Mouse (Mus musculus): ENCODE results near the gene Apoc2. TPM values are rescaled to one million over a fixed set of nuclear protein-coding genes. Genes with fewer than 3 reads are reported as not detected.
"Not testable (repeated sequence)": the region's sequence is repeated elsewhere in the genome, so short reads cannot be mapped to it uniquely, and the experiment has no call there.

Apoc2 gene
- total and polyA plus RNA-seq, 3 experiments, result 0.47 TPM; not detected in 2

DNA sequence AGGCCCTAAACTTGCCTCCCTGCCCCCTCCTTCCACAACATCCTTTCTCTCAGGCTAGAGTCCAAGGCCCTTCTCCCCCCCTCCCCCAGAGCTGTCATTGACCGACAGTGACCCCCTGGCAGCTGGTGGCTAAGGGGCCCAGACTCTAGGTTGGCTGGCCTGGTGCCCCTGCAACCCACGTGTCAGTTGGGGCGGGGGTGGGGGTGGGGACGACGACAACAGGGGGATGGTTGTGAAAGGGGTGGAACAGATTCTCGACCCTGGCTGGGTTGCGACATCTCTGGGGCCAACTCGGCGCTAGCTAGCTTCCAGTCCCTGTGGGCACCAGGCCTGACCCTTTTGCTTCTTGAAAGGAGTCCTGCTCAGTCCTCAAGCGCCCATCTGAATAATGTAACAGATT lies 15.7 kb upstream of the Apoc2 start:
- Histone ChIP-seq H3K79me2 (replicated peaks; ENCODE audit: control insufficient read depth, insufficient read depth, low read length) (no peaks in the 10 kb centered on the region), H3K36me3 (ENCODE audit: control insufficient read depth, insufficient read depth, low read length) (no peaks in the 10 kb centered on the region), H3K9ac (ENCODE audit: low read depth, low read length) (no peak overlapping the region), H3K27ac (peak overlapping the region; percentile 39), H3K27me3 (ENCODE audit: control insufficient read depth, insufficient read depth, low read length) (no peaks in the 10 kb centered on the region), H3K4me1 (ENCODE audit: control insufficient read depth, insufficient read depth, low read length) (peaks cover 5% of the 10 kb centered on the region), H3K4me3 (no peak overlapping the region)
- 28% methylated on average over 10 of the region's 10 CpGs for WGBS
- intact Hi-C loops (cut with DNase I), result no loop called here
- peak; percentile 68 to 79 for DNase-seq
- TF ChIP-seq CTCF (IDR thresholded peaks at IDR 0.05), result no peak
- no peak for TF ChIP-seq EP300 (IDR thresholded peaks at IDR 0.05; ENCODE audit: insufficient read depth, low read depth, low read length)
- peak; percentile 21; the same call in 1 of the 2 replicates for TF ChIP-seq POLR2A (IDR thresholded peaks at IDR 0.05; ENCODE audit: insufficient read depth, low read depth, low read length)

DNA sequence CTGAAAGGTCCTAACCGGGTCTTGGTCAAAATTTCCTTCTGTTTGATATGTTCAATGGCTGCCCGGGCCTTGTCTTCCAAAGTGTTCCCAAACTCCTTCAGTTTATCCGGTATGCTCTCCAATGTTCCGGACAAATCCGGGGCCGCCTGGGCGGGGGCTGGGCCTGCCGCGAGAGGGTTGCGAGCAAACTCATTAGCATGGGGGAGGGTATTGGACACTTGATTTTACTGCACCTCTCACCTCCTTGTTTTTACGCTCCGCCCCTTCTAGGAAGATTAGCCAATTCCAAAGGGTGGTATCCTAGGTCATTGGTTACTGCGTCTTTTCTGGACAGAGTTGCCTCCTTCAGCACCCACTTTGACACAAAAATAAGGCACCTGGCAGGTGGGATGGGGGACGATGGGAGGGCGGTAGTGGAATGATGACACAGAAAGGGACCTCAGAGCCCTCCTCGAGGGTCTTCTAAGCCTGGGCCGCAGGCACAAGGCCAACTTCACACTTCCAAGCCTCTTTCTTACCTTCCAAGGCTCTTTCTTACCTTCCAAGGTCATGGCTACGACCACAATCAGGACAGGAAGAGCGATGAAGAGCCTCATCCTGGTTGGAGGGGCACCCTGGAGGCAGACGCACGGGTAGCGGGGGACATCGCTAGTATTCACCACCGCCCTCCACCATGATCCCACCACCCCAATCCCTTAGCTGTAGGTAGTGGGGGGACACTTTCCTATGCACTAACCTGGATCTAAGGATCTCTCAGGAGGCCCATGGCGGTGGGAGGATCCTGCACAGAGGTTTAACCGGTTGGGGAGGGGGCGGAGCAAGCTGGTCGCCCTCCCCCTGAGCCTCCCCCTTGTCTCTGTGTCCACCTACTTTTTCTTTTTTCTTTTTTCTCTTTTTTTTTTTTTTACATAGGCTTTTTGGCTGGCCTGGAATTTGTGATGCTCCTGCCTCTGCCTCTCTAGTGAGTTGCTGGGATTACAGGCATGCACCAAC lies 14.4 kb upstream of the Apoc2 start, which contains the start of gene Apoc1:
TSS of gene Apoc1 (minus strand) at position 788 of the 993 bp plus-strand sequence.
- 66% methylated on average over 28 of the region's 28 CpGs for WGBS
- Histone ChIP-seq H3K27me3 (ENCODE audit: control insufficient read depth, insufficient read depth, low read length) (no peaks in the 10 kb centered on the region), H3K4me3 (no peak within 1 kb of the TSS), H3K36me3 (ENCODE audit: control insufficient read depth, insufficient read depth, low read length) (no peaks in the 10 kb centered on the region), H3K4me1 (ENCODE audit: control insufficient read depth, insufficient read depth, low read length) (peaks cover 5% of the 10 kb centered on the region), H3K27ac (no peak within 1 kb of the TSS; the same call in 1 of the 2 replicates), H3K79me2 (replicated peaks; ENCODE audit: control insufficient read depth, insufficient read depth, low read length) (no peaks in the 10 kb centered on the region), H3K9ac (ENCODE audit: low read depth, low read length) (no peak within 1 kb of the TSS)
- no peak for TF ChIP-seq EP300 (IDR thresholded peaks at IDR 0.05; ENCODE audit: insufficient read depth, low read depth, low read length)
- no peak for DNase-seq
- intact Hi-C loops (cut with DNase I), result no loop called here

DNA sequence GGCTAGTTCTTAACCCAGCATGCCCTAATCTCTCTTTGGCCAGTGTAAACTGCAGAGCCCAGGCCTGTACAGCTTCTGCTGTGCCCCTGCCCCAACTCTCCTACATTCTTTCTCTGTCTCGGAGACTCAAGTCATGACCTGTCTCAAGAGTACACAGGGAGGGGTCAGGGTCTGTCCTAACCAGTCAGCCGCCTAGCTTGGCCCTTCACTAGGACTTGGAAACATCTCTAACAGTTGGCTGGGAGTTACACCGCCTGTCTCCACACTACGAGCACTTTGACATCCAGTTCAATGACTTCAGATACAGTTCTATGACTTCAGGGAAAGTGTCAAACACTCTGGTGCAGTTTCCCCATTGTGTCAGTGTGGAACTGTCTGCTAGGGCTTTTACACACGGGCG lies 13.7 kb upstream of the Apoc2 start:
- WGBS, result 72% methylated on average over 6 of the region's 6 CpGs
- intact Hi-C loops (cut with DNase I), result no loop called here
- no peak overlapping the region for H3K27ac ChIP-seq

DNA sequence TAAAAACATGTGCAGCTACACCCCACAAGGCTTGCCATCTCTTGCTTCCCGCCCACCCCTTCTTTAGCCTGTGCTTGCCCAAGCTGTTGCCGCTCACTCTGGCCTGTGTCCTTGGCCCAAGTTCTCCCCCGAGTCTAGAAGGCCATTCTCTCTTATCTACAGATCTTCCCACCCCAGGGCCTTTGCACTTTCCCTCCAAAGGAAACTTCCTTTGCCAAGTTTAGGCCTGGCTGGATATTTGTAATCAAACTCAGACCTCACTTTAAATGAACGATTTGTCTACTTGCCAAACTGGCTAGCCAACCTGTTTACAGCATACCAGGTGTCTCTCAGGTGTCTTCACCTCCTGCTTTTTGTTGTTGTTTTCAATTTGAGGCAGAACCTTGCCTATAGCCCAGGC lies 13.1 kb upstream of the Apoc2 start:
- peaks cover 5% of the 10 kb centered on the region for H3K4me1 ChIP-seq (ENCODE audit: control insufficient read depth, insufficient read depth, low read length)
- H3K27me3 ChIP-seq (ENCODE audit: control insufficient read depth, insufficient read depth, low read length), result no peaks in the 10 kb centered on the region
- TF ChIP-seq EP300 (IDR thresholded peaks at IDR 0.05; ENCODE audit: insufficient read depth, low read depth, low read length) (no peak), CTCF (IDR thresholded peaks at IDR 0.05) (no peak), POLR2A (IDR thresholded peaks at IDR 0.05; ENCODE audit: insufficient read depth, low read depth, low read length) (no peak)
- H3K79me2 ChIP-seq (replicated peaks; ENCODE audit: control insufficient read depth, insufficient read depth, low read length), result no peaks in the 10 kb centered on the region
- DNase-seq, result no peak
- intact Hi-C loops (cut with DNase I), result no loop called here
- H3K4me3 ChIP-seq, result no peak overlapping the region
- whole genome bisulfite sequencing, result 53% methylated on average over 4 of the region's 4 CpGs
- no peak overlapping the region for H3K9ac ChIP-seq (ENCODE audit: low read depth, low read length)
- H3K36me3 ChIP-seq (ENCODE audit: control insufficient read depth, insufficient read depth, low read length), result no peaks in the 10 kb centered on the region
- H3K27ac ChIP-seq, result no peak overlapping the region

More for the DNA sequence above, 13.7 kb upstream of the Apoc2 start:
- TF ChIP-seq EP300 (IDR thresholded peaks at IDR 0.05; ENCODE audit: insufficient read depth, low read depth, low read length) (no peak), CTCF (IDR thresholded peaks at IDR 0.05) (no peak), POLR2A (IDR thresholded peaks at IDR 0.05; ENCODE audit: insufficient read depth, low read depth, low read length) (no peak)
- H3K4me3 ChIP-seq, result no peak overlapping the region
- H3K36me3 ChIP-seq (ENCODE audit: control insufficient read depth, insufficient read depth, low read length), result no peaks in the 10 kb centered on the region
- no peaks in the 10 kb centered on the region for H3K27me3 ChIP-seq (ENCODE audit: control insufficient read depth, insufficient read depth, low read length)
- H3K4me1 ChIP-seq (ENCODE audit: control insufficient read depth, insufficient read depth, low read length), result peaks cover 5% of the 10 kb centered on the region
- no peak for DNase-seq
- no peaks in the 10 kb centered on the region for H3K79me2 ChIP-seq (replicated peaks; ENCODE audit: control insufficient read depth, insufficient read depth, low read length)
- H3K9ac ChIP-seq (ENCODE audit: low read depth, low read length), result no peak overlapping the region

DNA sequence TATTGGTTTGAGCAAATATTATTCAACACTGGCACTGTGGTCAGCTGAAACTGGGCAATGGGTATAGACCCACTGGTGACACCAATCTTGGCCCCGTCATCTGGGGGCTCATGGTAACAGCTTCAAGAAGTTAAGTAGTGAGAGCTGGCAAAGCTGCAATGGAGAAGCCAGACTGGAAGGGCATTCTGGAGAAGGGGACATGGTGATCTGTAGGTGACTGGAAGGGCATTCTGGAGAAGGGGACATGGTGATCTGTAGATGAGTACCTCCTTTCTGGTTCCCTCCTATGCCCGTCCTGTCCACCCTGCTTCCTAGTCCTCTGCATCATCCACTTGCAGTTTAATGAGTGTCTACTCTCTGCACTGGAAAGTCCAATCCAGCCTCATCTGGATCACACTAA lies 10.9 kb upstream of the Apoc2 start:
- Histone ChIP-seq H3K9ac (ENCODE audit: low read depth, low read length) (no peak overlapping the region), H3K79me2 (replicated peaks; ENCODE audit: control insufficient read depth, insufficient read depth, low read length) (no peaks in the 10 kb centered on the region), H3K4me3 (no peak overlapping the region), H3K4me1 (ENCODE audit: control insufficient read depth, insufficient read depth, low read length) (no peaks in the 10 kb centered on the region; the same call in 1 of the 2 replicates), H3K36me3 (ENCODE audit: control insufficient read depth, insufficient read depth, low read length) (no peaks in the 10 kb centered on the region), H3K27ac (no peak overlapping the region), H3K27me3 (ENCODE audit: control insufficient read depth, insufficient read depth, low read length) (no peaks in the 10 kb centered on the region)
- 89% methylated on average over 2 of the region's 2 CpGs for WGBS
- DNase-seq, result no peak
- intact Hi-C loops (cut with DNase I), result no loop called here
- TF ChIP-seq EP300 (IDR thresholded peaks at IDR 0.05; ENCODE audit: insufficient read depth, low read depth, low read length) (no peak), POLR2A (IDR thresholded peaks at IDR 0.05; ENCODE audit: insufficient read depth, low read depth, low read length) (no peak), CTCF (IDR thresholded peaks at IDR 0.05) (no peak)

DNA sequence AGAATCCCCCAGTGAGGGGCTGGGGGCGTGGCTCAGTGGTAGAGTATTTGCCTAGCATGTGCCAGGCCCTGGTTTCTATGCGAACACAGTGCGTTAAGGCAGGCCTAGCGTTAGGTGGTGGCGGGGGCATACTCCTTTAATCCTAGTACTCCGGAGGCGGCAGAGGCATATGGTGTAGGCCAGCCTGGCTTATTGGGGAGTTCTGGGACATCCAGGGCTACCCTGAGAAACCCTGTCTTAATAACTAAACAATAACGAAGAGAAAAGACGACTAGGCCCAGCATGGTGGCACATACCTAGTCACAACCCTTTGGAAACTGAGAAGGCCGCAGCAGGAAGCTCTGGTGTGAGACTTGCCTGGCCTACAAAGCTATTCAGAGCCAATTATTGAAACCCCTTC lies 10.4 kb upstream of the Apoc2 start:
- WGBS, result 92% methylated on average over 10 of the region's 10 CpGs
- TF ChIP-seq EP300 (IDR thresholded peaks at IDR 0.05; ENCODE audit: insufficient read depth, low read depth, low read length), result no peak
- TF ChIP-seq CTCF (IDR thresholded peaks at IDR 0.05), result no peak
- TF ChIP-seq POLR2A (IDR thresholded peaks at IDR 0.05; ENCODE audit: insufficient read depth, low read depth, low read length), result no peak

DNA sequence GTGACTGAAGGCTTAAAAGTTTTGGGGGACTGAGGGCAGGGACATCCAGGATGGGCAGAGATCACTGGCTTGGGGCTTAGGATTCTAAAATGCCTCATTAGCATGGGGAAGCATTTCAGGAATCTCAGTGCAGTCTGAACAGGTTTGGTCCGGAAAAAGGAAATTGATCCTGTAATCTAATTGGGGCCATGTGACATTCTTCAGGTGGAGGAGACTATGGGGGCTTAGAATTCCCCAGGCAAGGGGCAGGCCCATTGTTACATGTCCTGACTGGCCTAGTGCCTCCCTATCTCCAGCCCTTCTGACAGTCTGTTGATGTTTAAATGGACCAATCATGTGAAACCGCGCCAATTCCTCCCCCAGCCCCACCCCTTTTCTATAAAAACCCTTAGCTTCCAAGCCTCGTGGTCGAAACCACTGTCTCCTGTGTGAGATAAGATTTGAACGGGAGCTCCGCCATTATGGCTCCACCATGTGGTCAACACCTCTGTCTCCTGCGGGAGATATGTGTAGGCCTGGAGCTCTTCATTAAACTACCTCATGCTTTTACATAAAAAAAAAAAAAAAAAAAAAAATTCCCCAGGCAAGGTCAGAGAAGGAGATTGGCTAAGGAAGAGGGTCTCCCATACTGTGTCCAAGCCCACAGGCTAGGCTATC lies 9.3 kb upstream of the Apoc2 start:
- H3K79me2 ChIP-seq (replicated peaks; ENCODE audit: control insufficient read depth, insufficient read depth, low read length); H3K36me3 ChIP-seq (ENCODE audit: control insufficient read depth, insufficient read depth, low read length); H3K27ac ChIP-seq; intact Hi-C loops (cut with DNase I); H3K4me1 ChIP-seq (ENCODE audit: control insufficient read depth, insufficient read depth, low read length); H3K4me3 ChIP-seq; DNase-seq; H3K9ac ChIP-seq (ENCODE audit: low read depth, low read length); H3K27me3 ChIP-seq (ENCODE audit: control insufficient read depth, insufficient read depth, low read length): not testable (repeated sequence)
- WGBS, result 47% methylated on average over 8 of the region's 8 CpGs

More for the DNA sequence above, 10.4 kb upstream of the Apoc2 start:
- intact Hi-C loops (cut with DNase I), result no loop called here
- Histone ChIP-seq H3K27me3 (ENCODE audit: control insufficient read depth, insufficient read depth, low read length) (no peaks in the 10 kb centered on the region), H3K9ac (ENCODE audit: low read depth, low read length) (no peak overlapping the region), H3K36me3 (ENCODE audit: control insufficient read depth, insufficient read depth, low read length) (no peaks in the 10 kb centered on the region), H3K4me3 (no peak overlapping the region), H3K27ac (no peak overlapping the region), H3K4me1 (ENCODE audit: control insufficient read depth, insufficient read depth, low read length) (no peaks in the 10 kb centered on the region), H3K79me2 (replicated peaks; ENCODE audit: control insufficient read depth, insufficient read depth, low read length) (no peaks in the 10 kb centered on the region)
- DNase-seq, result no peak

Measured in heart, adult 2 months (tissue).